Mouse (Mus musculus): ENCODE measurements around the gene Glmp.
"Not testable (repeated sequence)": the region's sequence is repeated elsewhere in the genome, so short reads cannot be mapped to it uniquely, and the experiment has no call there.

- TF ChIP-seq CTCF, POLR2A (IDR thresholded peaks at IDR 0.05; ENCODE audit: extremely low read depth, insufficient read depth, low read length): not testable (repeated sequence)
These were observed 42.1 kb downstream of the Glmp start for GRCm38 (mm10) chr3:88366830-88367428.
